Mouse (Mus musculus): ENCODE data around the gene Ppil1.

The Ppil1 gene

GRCm38 (mm10) chr17:29263840-29264633 lies at the start of gene Ppil1:
Gene Ppil1, minus strand, starts transcription at chr17:29264186.
- peak; percentile 76 to 82 for DNase-seq

DNA sequence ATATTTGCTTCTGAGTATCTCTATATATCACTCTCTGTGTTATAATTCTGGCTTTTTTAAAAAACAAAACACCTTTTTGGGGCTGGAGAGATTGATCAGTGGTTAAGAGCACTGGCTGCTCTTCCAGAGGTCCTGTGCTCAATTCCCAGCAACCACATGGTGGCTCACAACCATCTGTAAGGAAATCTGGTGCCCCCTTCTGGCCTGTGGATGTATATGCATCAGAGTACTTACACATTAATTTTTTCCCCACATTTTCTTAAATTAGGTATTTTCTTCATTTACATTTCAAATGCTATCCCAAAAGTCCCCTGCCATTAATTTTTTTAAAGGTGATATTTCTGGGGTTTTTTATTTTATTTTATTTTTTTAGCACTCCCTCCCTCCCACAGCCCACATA lies 49.3 kb upstream of the Ppil1 start:
- no peak for DNase-seq

- no peak for DNase-seq
Measured at GRCm38 (mm10) chr17:29312082-29312481, 48.1 kb upstream of the Ppil1 start.

DNA sequence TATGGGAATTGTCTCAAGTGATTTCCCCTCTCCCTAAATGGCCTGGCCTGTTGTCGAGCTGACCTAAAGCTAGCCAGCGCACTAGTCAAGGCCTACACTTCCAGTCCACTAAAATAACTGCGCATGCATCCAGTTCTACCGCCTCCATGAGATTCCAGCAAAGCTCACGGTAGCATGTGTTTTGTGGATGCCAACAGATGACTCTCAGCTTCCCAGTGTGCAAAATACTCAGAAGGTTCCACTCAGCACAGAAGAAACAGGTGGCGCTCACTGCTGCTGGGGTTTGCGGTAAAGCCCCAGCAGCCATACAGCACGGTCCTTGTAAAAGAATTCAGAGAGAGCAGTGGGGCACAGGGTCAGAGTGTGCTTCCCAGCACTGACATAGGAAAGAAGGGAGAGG lies 47.6 kb upstream of the Ppil1 start:
- no peak for DNase-seq

- no peak for DNase-seq
Measured at GRCm38 (mm10) chr17:29310056-29310623, 46.2 kb upstream of the Ppil1 start.

DNA sequence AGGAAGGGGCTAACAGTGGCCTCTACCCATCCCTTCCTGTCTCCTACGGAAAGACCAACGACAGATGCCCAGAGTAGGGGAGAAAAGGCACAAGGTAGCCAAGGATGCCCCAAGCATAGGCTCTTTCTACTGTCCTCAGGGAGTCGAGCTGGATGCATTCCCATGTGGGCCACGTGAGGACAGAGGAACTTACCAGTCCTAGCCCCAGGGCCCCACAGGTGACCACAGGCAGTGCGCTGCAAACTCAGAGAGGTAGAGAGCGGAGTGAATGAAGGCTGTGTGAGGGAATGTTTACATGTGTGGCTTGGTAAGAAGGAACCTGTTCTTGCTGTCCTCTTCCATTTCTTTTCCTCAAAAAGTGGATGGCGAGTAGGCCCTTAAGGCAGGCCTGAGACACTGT lies 41.9 kb upstream of the Ppil1 start:
- no peak for DNase-seq

DNA sequence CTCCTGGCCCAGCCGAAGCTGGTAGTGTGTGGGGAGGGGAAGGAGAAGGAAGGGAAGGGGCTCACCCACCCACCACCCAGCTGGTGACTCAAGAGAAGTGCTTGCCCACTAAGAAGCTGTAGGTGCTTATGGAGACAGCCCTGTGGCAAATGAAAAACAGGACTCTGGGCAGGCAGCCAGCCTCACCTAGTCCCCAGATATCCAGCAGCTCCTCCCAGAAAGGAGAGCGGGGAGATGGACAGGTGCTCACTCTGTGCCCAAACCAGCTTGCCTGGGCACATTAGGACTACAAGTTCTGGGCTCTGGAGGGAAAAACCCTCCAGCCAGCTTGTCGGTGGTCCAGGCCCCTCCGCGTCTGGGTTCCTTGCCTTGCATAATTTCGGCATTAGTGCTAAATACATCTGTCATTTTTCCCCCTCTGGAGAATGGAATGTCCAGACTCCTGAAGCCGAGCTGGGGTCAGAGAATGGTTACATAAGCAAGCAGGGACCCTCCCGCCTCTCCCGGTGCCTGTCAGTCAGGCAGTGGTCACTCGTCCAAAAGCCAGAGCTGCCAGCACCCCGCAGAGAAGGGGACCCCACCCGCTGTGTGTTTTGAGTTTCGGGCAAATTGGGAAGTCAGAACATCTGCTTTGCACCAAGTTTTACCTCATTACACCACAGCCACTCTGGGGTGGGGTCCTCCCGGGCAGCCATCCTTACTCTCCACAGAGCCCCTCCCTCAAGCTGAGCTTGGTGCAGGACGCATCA lies 41.2 kb upstream of the Ppil1 start:
- peak in 1 of 2 experiments; percentile 41 for DNase-seq

DNA sequence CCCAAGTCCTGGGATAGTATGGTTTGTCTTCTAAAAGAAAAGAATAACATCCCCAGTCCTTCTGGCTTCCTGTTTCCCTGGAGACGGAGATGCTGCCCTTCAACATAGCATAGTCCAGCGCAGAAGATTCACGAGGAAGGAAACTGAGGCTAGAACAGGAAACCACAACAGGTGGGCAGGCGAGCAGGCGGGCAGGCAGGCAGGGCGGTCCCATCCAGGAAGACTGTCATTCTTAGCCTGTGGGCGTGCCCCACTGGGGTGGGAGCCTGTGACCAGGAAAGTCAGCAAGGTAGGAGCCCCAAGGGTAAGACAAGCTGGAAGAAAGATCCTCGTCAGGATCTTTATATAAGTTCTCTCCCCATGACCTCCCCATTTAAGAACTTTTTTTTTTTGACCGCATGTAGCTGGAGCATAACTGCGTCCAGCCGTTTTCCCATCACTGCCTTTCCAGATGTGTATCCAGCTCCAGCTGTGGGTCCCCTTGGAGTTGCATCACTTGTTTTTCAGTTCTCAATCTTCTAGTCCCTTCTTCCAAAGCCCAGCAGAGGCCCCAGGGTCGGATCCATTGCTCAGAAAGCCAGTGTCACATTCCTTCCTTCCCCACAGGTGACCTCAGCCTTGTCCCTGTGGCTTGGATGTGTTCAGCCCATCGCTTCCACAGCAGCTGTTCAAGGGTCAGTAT lies 40.5 kb upstream of the Ppil1 start:
- DNase-seq: no peak

GRCm38 (mm10) chr17:29303856-29304255 lies 39.9 kb upstream of the Ppil1 start:
- no peak for DNase-seq

DNA sequence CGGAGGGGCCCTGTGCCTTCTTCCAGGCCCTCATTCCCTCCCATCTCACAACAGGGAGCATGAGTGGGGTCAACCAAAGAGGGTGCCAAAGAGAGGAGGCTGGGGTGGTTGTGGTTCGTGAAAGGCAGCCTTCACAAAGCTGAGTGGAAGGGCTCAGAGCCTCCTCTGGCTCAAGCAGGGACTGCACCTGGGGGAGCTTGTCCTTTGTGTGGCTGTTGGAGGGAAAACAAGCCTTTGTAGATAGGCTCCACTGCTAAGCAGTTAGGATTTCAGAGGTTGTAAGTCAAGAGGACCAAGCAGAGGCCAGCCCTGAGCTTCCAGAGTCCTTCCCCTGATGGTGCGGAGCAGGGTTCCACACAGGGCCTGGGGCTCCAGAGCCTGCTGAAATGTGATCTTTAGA lies 39.1 kb upstream of the Ppil1 start:
- no peak for DNase-seq

DNA sequence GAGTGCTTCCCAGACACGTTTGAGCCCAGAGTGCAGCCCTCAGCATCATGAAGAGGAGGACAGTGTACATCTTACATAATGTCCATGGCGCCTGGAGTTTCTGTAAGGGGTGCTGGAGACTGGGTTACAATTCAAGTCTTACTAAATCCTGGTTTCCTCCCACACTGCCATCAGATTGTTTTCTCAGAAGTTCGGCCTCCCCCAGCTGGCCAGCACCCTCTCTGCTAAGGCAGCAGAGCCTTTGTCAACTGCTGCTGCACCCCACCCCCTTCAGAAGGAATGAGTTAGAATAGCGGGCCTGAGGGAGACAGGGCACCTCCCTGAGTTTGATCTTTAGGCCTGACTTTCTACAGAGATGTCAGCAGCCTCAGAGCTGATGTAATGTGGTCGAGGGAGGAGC lies 38.2 kb upstream of the Ppil1 start:
- no peak for DNase-seq

DNA sequence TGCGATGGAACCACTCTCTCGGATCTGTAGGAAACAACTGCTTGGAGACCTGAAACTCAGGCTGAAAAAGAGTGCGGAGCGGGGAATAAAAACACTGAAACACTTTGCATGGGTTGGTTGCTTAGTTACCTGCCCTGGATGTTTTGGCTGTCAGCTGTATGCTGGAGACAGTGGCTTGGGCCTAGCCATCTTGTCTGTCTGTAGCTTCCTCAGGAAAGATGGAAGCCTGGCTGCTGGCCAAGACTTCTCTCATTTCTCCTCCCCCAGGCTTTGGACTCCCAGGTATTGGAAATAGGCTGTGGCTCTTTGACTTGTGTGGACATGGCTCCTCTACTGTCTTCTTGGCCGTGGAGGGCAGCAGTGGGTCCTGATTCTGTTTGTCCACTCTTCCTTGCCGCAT lies 37.4 kb upstream of the Ppil1 start:
- no peak for DNase-seq

- no peak for DNase-seq
Measured at GRCm38 (mm10) chr17:29300926-29301325, 36.9 kb upstream of the Ppil1 start.

GRCm38 (mm10) chr17:29299282-29299681 lies 35.3 kb upstream of the Ppil1 start:
- DNase-seq: no peak

- no peak for DNase-seq
Measured at GRCm38 (mm10) chr17:29297813-29298212, 33.8 kb upstream of the Ppil1 start.

- no peak for DNase-seq
Measured at GRCm38 (mm10) chr17:29297321-29297720, 33.3 kb upstream of the Ppil1 start.

DNA sequence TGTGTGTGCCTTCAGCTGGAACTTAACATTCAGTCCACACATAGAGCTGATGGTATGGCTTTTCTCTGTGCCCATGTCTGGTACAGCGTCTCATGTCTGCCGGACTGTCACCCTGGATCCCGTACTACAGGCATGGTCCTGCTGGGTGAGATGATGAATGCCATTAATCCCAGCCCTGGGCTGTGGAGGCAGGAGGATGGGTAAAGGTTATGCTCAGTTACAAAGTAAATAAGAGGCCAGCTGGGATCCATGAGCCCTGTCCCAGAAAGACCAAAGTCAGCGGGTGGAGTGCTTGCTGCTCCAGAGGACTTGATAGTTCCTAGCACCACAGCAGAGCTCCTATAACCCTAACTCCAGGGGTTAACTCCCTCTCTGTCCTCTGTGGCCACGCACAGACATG lies 31.8 kb upstream of the Ppil1 start:
- no peak for DNase-seq

DNA sequence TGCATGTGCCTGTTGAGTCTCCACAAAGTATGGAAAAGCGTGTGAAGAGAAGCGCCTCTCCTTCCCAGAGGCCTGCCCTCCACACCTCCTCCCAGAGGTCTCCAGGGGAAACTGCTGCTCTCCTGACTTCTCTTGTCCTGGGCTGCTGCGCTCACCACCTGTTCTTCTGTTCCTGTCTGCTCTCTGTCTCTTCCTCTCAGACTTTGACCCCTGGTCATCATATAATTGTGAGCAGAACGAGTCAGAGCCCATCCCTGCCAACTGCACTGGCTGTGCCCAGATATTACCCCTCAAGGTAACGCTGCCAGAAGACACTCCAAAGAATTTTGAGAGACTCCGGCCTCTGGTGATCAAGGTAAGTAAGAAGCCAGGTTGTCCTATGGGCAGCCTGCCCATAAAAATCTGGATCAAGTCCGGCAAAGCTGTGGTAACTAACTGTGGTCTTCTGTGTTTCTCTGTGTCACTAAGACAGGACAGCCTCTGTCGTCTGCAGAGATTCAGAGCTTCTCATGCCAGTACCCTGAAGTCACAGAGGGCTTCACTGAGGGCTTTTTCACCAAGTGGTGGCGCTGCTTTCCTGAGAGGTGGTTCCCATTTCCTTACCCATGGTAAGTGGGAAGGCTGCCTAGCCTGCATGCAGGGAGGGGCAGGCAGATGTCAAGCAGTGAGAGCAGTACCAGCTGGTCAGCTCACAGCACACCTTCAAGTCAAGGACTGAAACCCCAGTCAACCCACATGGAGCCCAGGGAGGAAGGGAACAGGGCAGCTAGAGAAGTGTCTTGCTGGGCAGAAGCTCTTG lies 30.0 kb upstream of the Ppil1 start:
- DNase-seq: peak; percentile 50 to 69

DNA sequence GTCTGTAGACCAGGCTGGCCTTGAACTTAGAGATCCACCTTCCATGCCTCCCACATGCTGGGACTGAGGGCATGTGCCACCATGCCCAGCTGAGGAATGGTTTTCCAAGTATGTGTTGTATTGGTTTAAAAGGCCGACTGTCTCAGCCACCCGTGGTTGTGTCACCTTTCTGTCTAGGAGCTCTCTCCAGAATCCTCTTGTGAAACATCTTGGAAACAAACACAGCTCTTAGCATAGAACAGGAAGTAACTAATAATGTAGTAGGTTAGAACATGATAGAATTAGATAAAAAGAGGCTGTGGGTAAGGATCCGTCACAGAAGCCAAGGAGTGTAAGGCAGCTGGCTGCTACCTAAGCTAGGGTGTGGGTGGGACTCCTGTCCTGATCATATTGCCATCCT lies 29.0 kb upstream of the Ppil1 start:
- DNase-seq: no peak

DNA sequence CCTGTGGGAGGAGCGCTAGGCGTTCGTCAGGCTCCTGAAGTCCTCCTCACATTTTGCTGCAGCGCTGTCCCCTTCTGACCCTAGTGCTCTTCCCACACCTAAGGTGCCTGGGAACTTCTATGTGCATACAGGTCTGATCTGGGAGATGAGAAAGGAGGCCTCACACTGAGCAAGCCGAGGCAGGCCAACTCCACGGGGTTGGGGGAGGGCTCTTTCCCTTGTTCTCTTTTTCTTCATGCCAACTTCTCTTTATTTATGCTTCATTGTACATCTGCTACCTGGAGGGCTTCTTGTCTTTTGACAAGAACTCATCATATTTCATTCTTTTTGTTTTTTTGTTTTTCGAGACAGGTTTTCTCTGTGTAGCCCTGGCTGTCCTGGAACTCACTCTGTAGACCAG lies 27.8 kb upstream of the Ppil1 start:
- DNase-seq: no peak

DNA sequence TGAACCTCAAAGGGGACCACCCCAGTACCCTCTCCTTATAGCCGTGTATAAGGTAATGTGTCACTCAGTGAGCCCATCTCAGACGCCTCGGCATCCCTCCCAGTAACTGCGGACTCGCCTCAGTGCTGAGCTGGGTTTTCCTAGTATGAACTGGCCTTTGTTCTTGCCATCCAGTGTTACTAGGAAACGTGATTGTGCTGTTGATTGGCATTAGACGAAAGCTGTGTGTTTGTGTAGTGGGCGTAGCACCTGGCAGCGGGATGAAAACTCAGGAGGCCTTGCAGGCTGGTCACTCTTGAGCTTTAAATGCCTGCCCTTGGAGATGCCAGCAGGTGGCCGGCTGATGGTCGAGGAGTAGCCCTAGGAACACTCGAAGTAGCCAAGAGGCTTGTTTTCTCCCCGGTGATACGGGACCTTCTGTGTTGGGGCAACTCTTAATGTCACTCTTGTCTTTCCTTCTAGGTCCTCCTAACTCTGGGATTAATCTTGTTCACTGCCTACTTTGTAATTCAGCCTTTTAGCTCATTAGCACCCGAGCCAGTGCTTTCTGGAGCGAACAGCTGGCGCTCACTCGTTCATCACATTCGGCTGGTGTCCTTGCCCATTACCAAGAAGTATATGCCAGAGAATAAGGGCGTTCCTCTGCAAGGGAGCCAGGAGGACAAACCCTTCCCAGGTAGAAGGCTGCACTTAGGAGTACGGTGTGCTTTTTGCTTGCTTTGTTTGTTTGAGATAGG lies 18.4 kb upstream of the Ppil1 start:
- no peak for DNase-seq

GRCm38 (mm10) chr17:29281541-29281940 lies 17.6 kb upstream of the Ppil1 start:
- no peak for DNase-seq
